Mouse (Mus musculus) inflammation-experienced regulatory T-cells, adult 6 months (primary cell): ENCODE results near the gene Mtor. TPM values are rescaled to one million over a fixed set of nuclear protein-coding genes. Genes with fewer than 3 reads are reported as not detected.

Experiments
- ATAC-seq: one replicate; pipeline ENCODE4 v1.8.0; 2017
- polyA plus RNA-seq, 3 experiments: library from polyadenylated mRNA; unstranded; fragments of 100-300 nt; shearing (Covaris generic); gene quantifications; one replicate each; pipeline ENCODE4 v1.2.1; 2017

The Mtor gene
- polyA plus RNA-seq, result 10 to 100 TPM; 10.1 to 13.5 (median 11.7) TPM

DNA sequence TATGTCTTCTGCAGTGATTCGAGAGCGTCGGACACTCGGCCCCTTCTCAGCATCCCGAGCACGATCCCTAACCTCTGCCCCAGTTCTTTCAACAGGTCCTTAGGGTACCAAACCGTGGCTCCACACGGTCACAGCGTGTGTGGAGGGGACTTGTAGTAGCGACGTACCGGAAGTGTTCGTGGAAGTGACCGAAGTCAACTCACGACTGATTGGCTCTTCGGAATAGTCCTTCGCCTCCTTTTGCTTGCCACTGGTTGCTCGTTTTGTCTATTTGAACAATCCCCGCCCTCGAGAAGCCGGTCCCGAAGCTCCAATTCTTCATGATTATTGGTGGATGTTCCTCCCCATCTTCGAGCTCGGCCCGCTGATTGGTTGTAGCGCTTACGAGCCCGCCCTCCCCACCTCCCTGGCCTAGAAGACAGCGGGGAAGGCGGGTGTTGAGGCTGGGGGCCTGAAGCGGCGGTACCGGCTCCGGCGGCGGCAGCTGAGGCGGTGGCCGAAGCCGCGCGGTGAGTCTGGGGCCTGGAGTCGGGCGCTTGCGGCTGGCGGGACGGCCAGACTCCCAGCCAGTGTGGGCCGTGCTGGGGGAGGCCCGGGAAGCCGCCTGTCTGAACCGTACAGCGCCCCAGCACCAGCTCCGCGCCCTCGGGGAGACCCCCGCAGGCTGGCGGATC, at the start of gene Mtor:
TSS of gene Mtor (plus strand) at position 433 of the 674 bp plus-strand sequence.
- ATAC-seq, result peak; percentile 96

DNA sequence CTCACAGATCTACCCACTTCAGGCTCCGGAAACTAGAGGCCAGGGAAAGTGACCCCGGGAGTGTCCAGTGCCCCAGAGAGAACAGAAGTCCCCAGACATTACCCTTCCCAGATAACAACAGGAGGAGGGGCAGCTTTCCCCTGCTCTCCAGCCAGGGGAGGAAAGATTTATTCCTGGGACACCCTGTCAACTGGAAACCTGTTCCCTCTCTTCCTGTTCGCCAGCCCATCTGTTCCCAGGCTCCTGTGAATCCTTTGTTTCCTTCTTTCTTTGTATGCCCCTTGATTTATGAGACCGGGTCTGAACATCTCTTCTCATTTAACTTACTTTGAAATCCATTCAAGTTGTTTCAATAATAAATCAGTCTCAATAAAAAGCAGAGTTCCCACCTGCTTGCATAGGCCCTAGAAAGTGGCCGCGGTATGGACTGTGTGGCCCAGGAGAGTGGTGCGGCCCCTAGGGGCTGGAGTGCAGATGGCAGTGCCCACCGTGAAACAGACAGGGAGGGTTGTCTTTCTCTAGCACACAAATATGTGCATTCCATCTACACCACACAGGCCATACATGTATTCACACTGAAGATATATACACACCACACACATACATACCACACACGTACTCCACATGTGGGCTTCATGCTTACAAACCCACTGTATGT, 48.8 kb upstream of the Mtor start:
- no peak for ATAC-seq

DNA sequence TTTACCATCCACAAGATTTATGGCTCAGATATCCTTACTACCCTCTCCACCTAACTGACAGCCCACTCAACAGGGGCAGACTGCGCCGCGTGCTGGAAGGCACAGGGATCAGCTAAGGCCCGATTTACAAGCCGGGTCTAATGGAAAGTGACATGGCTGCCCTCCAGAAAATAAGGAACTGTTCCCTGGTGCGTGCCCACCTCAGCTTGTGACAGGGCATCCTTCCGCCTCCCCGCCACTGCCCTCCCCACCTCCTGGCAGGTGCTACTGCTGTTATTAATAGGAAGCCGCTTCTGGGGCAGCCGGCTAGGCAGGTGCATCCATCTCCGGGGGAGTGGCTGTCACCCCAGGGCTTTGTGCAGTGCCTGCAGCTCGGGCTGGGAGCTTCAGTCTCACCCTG, 45.0 kb upstream of the Mtor start:
- ATAC-seq, result no peak

DNA sequence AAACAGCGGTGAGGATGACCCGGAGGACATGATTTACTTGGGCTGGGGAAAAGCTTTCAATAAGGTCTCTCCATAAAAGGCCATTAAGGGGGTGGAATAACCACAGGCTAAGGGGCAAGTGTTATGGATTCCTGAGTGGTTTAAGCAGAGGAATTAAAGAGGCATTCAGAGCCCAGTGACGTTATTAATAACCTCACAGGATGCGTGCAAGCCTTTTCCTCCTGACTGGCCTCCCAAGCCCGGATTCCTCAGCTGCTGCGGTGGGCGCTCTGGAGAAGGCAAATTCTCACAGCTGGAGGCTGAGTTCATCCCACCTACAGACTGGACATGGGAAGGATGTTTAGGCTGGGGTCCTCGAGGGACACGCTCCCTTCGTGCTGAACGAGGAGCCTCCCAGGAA, 43.7 kb upstream of the Mtor start:
- no peak for ATAC-seq

DNA sequence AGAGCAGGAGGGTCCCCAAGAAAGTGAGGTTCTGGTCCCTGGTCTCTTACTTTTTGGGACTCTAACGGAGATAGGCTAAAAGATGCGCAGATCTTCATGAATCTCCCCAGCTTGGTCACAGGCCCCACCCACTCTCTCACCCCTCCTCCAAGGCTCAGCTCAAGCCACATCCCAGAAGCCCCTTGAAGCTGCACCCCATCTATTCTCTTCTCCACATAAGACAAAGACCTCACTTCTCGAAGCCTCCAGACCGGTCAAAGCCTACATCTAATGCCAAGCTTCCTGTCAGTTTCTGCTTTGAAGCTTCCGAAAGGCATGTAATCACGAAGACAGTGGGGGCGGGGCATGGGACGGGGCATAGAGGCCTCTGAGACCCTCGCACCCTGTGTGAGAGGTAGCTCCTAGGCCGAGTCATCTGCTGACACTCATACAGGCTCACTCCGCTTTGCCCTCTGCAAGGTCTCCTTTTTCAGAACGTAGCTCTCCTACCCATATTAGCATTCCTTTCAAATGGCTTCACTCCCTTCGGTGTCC, 43.1 kb upstream of the Mtor start:
- no peak for ATAC-seq

DNA sequence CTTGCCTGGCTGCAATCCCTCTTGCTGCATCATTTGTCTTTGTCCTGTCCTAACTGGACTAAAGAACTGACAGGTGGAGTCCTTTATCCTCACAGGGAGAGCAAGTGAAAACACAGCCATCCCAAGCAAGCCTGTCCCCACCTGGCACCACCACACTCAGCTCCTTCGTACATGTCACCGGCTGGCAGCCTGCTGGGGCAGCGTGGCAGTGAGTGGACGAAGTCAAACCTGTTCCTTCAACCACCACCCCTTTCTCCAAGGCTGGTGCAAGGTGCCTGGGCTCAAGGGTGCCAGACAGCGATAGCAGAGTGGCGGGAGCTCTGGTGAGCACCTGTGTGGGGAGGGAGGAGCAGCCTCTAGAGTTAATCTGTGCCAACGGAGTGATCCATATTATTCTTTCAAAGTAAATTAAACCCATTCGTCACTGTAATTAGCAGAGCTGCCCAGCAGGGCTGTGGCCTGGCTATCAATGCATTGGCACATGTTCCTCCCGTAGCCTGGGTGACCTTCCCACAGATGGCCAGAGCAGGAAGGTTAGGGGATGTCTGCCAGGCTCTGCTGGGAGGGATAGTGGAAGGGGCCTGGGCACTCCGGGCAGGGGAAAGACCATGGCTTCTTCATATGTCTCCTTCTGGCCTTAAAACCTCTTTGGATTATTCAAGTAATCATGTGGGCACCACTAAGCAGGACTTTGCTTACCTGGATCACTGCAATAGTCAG, 40.0 kb upstream of the Mtor start:
- no peak for ATAC-seq

DNA sequence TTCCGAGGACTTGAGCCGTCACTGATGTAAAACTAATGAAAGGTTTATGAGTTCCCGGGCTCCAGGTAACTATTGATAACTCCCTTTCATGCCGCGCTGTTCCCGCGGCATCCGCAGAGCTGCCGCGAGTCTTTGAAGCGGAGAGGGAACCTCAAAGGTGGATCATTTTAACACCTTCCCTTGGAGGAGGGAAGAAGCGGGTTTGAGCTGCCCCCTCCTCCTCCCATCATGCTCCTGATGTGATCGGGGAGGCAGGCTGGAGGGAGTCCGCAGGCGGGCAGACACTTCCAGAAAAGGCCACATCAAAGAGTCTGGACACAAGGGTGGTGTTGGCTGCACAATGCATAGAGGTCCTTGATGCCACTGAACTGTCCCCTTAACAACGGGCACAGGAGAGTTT, 32.8 kb upstream of the Mtor start:
- ATAC-seq, result no peak

DNA sequence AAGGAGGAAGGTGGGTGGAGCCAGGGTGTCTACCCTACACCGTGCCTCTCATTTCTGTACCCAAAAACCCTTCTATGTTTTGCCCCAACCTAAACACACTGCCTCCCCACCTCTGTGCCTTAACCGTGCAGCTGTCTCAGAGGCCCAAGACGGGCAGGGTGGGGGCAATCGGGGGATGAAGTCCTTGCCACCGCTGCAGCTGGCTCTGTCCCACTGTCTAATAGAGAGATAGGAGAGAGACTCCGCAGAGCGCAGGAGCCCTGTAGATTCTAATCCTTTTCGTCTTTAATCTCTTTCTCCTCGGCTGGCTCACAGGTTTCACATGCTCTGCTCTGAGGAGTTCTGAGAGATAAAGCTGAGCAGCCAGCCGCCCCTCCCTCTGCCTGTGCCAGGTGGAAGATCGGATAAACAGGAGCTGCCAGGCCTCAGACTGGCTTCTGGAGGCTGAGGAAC, 31.3 kb upstream of the Mtor start:
- ATAC-seq, result no peak

DNA sequence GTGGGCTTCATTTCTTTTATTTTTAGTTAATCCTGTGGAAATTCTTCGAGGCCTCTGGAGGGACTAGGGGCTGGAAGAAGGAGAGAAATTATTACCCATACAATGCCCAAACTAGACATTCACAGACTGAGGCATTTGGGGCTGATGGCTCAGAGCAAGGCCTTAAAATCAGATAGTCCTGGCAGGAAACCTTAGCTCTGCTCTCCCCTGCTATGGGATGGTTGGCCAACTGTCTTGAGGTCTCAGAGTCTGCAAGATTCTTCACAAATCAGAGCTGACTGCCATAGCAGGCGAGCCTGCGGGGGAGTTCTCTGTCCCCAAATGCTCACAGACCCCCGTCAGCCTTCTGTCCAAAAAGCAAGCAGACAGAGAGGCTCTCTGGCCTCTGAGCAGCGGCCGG, 30.9 kb upstream of the Mtor start:
- no peak for ATAC-seq

DNA sequence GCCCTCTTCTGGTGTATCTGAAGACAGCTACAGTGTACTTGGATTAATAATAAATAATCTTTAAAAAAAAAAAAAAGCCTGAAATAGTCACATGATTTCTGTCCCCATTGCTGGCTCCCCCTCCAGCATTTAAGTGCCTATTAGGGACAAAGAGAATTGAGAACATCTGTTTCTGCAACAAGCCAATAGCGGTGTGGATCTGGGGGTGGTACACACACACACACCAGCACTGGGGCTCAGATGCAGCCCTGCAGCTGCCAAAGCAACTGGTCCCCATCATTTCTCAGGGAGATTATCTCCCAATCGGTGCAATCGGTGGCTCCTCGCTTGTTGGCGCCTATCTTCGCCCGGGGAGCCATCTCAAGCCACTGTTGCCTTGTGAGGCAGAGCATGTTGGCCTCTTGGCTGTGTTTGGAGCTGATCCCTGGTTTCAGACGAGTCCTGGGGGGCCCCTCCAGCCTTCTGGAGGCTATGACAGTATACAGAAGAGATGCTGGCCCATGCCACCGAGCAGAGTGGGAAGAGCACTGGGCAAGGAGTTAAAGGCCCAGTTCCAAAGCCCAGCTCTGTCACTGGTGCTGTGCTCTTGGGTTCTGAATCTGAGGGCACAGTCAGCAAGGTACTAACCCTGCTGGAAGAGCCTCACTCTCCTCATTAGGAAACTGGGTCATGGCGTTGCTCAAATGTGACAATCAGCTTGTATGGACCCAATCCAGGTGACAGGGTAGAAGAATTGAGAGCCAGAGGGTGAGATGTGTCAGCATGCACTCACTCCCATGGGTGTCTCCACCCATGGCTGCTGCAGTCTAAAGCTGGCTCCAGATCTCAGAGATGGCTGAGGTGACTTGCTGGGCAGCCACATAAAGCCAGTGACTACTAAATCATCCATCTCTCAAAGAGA, 21.2 kb upstream of the Mtor start:
- ATAC-seq, result no peak

DNA sequence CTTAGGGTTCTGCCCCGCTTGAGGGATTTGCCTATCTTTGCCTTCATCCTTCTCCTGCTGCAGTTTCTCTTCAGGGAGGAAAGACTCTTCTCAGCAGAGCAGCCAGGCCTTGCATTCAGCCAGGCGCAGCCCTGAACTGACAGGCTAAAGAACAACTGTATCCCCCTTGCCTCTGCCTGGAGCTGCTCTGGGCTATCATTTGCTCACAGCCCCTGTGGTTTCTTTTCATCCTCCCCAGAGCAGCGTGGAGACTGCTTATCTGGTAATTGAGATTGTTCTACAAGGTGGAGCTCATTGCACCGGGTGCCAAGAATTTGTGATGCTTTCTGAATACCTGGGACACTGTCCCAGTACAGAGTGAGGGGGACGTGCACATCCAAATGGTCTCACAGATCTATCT, 19.9 kb upstream of the Mtor start:
- no peak for ATAC-seq

DNA sequence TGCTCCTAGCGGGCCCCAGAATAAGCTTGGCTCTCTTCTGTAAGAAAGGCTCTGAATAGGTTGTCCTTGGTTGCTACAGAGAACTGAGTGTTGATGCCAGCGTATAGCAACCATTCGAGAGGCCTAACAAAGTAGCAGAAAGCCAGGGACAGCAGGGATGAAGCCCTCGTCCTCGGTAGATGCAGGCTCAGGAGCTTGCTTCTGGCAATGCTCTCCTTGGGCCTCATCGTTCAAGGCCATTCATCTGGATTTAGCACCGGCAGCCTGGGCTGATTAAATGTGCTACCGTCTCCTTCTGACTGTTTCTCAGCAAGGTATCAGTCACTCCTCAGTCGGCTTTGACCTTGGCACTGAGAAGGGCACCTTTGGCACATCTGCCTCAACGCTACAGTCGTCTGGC, 19.3 kb upstream of the Mtor start:
- no peak for ATAC-seq

DNA sequence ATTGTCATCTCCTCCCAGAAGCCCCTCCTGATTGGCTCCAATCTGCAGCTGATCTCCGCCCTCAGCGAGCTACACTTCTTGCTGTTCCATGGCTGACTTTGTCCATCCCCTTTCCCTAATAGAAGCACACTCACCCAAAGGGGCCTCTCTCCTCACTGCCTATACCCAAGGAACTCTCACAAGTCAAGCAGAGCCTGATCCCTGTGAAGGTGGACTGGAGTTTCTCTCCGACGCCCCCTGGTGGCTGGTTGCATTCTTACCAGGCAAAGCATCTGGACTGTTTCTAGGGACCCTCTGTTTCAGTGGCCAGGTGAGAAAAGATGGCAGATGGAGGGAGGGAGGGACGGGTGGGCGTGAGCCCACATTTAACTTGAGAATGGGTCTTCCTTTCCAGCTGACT, 18.7 kb upstream of the Mtor start:
- ATAC-seq, result no peak

DNA sequence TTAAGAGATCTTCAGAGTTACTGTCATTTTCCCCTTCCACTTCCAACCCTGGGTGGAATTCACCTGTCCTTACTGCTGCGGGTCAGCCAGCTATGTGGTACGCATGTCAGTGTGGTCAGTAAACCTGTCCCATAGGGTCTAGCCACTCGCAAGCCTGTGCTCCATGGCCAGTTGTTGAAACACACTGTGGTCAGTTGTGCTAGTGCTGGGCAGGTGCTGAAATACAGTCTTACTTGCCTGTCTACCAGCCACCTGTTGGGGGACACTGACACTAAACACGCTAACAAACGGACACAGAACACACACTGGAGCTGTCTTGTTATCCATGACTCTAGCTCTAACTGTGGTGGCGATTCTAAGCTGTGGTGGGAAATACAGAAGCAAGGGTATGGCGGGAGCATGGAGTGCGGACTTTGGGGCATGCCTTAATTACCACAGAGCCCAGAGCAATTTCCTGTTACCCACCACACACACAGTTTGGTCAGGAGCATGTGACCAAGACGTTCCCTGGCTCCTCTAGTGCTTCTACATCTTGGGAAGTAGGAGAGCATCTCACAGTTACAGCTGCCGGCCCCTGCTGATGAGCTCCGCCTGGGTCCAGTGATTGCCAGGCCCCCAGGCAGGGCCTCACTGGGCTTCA, 17.4 kb upstream of the Mtor start:
- ATAC-seq, result no peak

DNA sequence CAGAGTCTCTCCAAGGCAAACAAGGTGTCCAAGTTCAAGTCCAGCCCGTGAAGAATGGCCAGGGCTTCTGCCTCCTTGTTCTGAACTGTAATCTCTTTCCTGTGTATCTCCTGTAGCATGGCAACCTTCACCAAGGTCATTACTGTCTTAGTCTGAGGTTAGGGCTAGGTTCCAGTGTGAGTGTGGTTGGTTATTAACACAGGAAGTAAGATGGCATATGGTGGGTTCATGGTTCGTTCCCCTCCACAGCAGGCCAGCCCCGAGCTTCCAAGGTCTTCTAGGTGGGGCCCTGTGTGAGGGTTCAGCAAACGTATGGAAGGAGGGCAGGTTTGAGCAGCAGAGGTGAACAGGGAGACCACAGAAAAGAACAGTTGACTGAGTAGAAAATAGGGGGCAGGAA, 15.9 kb upstream of the Mtor start:
- no peak for ATAC-seq

DNA sequence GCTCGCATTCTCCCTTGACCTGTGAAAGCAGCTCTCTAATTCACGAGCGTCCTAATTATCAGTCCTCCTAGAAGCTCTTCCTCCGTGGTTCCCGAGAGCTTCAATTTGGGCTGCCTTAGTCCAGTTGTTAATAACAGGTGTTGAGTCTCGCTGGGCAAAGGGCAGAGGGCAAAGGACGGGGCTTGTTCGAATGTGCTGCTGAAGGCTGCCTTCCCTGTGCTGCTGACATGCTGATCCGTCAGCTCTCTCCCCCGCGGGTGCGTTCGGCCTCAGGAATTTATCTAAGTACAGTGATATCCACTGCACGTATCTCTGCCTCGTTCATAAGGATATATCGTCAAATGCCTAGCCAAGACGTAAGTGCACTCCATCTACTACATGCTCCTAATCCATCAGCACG, 15.1 kb upstream of the Mtor start:
- ATAC-seq, result no peak

DNA sequence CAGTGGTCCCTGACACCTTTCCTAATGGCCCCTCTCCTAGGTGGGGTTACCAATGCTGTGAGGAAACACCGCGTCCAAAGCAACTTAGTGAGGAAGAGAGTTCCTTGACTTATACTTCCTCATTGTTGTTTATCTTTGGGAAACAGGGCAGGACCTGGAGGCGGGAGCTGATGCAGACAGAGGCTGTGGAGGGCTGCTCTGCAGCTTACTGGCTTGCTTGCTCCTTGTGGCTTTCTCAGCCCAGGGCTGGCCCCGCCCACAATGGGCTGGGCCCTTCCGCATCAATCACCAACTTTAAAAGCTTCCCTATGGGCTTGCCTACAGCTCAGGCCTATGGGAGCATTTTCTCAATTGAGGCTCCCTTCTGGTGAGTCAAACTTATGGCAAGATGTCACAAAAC, 14.6 kb upstream of the Mtor start:
- no peak for ATAC-seq

DNA sequence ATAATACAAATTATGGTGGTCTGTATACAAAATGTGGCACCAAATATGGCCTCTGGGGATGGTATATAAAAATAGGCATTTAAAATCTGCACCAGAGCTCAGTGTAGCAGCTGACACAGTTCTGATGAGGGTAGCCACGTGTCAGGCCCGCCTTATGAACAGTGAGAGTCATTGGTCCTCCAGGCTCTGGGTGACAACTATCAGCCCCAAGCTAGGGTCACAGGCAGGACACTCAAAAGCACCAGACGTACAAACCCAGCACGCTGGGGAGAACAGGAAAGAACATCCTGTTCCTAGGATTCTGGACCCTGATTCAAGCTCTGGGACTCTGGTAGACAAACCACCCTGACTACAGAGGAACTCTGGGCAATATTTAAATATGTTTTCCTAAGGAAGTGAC, 13.9 kb upstream of the Mtor start:
- ATAC-seq, result no peak

DNA sequence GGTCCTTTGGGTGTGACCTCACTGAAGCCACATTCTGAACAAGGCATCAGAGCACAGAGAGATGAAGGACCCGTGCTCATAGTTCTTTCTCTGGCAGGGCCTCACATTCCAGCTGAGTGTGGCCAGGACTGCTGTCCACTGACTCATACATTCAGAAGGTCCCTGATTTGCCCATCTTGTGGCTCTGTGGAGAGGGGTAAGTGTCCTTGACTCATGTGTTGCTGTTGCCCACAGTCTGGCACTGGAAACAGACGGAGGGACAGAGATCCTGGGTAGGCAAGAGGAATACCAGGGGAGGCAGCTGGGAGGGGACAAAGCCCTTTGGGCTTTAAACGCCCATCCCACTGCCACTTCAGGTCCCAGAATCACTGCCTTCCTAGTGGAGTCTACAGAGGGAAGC, 13.3 kb upstream of the Mtor start:
- no peak for ATAC-seq

DNA sequence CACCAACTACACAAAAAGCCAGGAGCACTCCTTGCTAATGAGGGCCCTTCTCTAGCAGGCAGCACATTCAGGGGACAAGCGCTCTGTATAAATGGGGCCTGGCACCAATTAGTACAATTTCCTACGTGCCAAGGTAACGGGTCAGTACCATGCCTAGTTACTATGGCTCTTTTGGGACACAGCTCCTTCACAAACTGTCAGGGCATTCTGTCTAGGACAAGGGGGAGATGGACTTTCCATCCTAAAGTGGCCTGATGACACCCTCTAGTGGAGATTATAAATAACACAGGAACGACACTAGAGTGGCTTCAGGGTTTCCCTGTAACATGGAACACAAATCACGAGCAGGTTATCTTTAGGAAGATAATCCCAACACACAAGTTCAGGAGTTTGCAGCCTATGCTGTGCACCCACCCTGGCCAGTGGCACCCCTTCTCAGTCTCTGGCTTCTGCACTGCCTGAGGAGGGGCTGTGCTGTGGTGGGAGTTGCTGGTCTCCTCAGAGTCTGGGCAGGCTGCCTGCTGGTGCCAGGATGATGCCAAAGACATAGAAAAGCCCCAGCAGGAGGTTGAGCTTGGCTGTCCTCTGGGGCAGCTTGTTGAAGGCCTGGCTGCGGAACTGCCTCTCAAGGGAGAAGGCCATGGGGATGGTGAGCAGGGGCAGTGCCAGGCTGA, 12.6 kb upstream of the Mtor start:
- ATAC-seq, result no peak

DNA sequence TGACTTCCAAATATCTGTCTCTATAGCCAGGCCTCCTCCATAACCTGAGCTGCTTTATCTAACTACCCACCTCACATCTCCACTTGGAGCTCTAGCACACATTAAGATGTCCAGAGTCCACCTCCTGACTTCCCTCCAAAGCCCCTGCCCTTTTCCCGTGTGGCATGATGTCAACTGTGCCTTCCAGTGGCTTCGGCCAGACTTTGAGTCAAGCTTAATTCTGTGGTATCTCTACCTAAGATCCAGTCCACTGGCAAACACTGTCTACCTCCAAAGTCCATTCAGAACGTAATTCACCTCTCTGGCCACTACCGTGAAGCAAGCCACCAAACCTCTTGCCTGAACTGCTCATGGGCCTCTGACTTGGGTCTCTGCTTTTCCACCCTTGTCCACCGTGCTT, 6.5 kb upstream of the Mtor start:
- ATAC-seq, result no peak

DNA sequence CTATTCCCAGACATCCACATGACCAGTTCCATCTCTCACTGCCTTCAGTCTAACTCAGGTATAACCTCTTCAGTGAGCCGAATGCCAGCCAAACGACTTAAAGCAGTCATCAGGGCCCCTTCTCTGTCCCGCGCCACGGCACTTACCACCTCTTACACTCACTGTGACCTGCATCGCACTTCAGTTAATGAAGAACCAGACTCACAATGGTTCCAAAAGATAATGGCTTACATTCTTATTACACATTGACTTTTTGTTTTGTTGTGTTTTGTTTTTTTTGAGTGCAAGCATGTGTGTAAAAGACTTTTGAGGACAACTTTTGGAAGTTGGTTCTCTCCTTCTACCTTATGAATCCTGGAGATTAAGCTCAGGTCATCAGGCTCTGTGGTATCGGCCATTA, 5.8 kb upstream of the Mtor start:
- ATAC-seq, result no peak
